Mouse (Mus musculus) E14TG2a.4 (cell line): ENCODE data around the gene Zkscan7.

Experiments used
- CTCF ChIP-seq: conservative IDR thresholded peaks from 2 replicates; pipeline ENCODE4 v1.5.1; 2014; ENCODE audit warnings: low read length
- POU5F1 ChIP-seq: IDR thresholded peaks from 2 replicates; pipeline ENCODE4 v1.6.1; 2014; ENCODE audit warnings: low read length, borderline replicate concordance

DNA sequence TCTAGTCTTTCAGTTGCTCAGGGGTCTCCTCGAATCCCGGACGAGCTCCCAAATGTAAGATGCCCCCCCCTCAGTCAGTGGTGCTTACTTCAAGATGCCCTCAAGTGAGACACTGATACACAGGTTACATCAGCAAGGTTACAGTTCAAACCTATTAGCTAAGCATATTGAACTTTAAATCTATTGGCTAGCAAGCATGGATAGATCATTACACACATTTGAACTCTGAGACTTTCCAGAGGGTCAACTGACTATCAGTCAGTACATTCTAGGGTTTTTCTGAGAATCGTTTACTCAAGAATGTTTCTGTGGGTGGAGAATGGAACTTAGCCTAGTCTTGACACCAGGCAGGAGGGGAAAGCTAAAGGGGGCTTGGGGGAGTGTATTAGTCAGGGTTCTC, 12.9 kb upstream of the Zkscan7 start:
- TF ChIP-seq CTCF (no peak), POU5F1 (no peak)
